Mouse (Mus musculus): ENCODE data around the gene Gm21650. TPM values are rescaled to one million over a fixed set of nuclear protein-coding genes. Genes with fewer than 3 reads are reported as not detected.

The Gm21650 gene
- not detected for polyA plus RNA-seq (2017; shearing (Covaris generic))

GRCm38 (mm10) chrY:77692508-77692907 is at the start of gene Gm21650:
Gene Gm21650, plus strand, starts transcription at chrY:77692808.

